Mouse (Mus musculus): ENCODE results near the gene Acad12. TPM values are rescaled to one million over a fixed set of nuclear protein-coding genes. Genes with fewer than 3 reads are reported as not detected.

The Acad12 gene
- polyA plus RNA-seq (2014; fragmentation: Nextera tagmentation; extraction: Ambion mirVana), result 2.2 and 2.4 TPM in 2 replicates

DNA sequence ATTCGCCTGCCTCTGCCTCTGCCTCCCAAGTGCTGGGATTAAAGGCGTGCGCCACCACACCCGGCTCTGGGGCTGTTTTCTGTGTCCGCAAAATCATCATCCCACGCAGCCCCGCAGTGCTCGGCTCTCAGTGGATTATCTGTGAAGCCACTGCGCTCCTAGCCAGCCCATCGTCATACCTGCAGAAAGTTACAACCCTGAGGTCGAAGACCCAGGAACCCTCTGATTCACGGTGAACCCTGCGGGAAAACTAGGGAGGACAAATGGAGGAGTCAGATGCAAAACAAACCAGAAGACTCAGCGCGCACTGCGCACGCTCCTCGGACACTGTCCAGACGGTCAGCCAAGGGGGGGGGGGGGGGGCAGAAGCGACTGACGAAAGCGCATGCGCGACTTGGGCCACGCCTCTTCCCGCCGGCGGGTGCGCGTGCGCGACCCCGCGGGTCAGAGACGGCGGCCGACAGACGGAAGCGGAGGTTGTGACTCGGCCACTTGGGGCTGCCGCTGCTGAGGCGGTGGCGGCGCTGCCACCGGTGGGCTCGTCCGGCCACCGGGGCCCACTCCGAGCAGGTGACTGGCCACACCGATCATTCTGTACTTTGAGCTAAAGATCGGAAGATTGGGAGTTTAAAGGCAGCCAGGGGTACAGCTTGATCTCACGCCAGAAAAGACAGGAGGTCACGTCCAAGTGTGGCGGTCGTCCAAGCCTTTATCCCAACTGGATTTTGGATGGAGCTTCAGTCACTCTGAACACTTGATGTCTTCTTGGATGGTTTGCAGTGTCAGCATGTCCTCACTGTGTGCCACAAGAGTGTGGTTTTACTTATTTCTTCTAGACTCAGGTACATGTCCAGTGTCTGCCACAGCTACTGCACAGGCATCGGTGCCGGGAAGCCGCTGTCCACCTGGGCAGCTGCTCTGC lies at the start of gene Acad12:
Gene Acad12 (minus strand): TSS at position 347 of the 922 bp plus-strand sequence.
- WGBS, result under 1% methylated on average over 56 of the region's 58 CpGs
- H3K4me3 ChIP-seq (ENCODE audit: low read length), result peak within 1 kb of the TSS; percentile 80
- H3K4me2 ChIP-seq (replicated peaks; ENCODE audit: low read depth, low read length), result peak within 1 kb of the TSS; percentile 74
- ATAC-seq (ENCODE audit: low FRiP score, low TSS enrichment), result peak; percentile 93
- no peaks in the 10 kb centered on the region for H3K9me3 ChIP-seq (ENCODE audit: control insufficient read depth, low read length)
- peak within 1 kb of the TSS; percentile 59; the same call in 1 of the 2 replicates for H3K27ac ChIP-seq (ENCODE audit: low read depth, low read length)
- H3K36me3 ChIP-seq (ENCODE audit: control insufficient read depth, insufficient read depth, low read length), result no peaks in the 10 kb centered on the region
- H3K9ac ChIP-seq (ENCODE audit: low read depth, low read length), result peak within 1 kb of the TSS; percentile 72
- H3K27me3 ChIP-seq (ENCODE audit: control insufficient read depth, insufficient read depth, low read length), result no peaks in the 10 kb centered on the region
- peaks cover 7% of the 10 kb centered on the region; the same call in 1 of the 2 replicates for H3K4me1 ChIP-seq (ENCODE audit: control insufficient read depth, insufficient read depth, low read length)

GRCm38 (mm10) chr5:121668411-121668810 lies 49.7 kb upstream of the Acad12 start:
- Histone ChIP-seq H3K9me3 (ENCODE audit: control insufficient read depth, low read length) (no peaks in the 10 kb centered on the region), H3K4me3 (ENCODE audit: low read length) (no peak overlapping the region), H3K4me2 (replicated peaks; ENCODE audit: low read depth, low read length) (no peak overlapping the region), H3K9ac (ENCODE audit: low read depth, low read length) (no peak overlapping the region), H3K27me3 (ENCODE audit: control insufficient read depth, insufficient read depth, low read length) (no peaks in the 10 kb centered on the region), H3K36me3 (ENCODE audit: control insufficient read depth, insufficient read depth, low read length) (peaks cover 45% of the 10 kb centered on the region), H3K4me1 (ENCODE audit: control insufficient read depth, insufficient read depth, low read length) (no peaks in the 10 kb centered on the region), H3K27ac (ENCODE audit: low read depth, low read length) (no peak overlapping the region)
- whole genome bisulfite sequencing, result 87% methylated on average over 6 of the region's 6 CpGs
- no peak for ATAC-seq (ENCODE audit: low FRiP score, low TSS enrichment)

DNA sequence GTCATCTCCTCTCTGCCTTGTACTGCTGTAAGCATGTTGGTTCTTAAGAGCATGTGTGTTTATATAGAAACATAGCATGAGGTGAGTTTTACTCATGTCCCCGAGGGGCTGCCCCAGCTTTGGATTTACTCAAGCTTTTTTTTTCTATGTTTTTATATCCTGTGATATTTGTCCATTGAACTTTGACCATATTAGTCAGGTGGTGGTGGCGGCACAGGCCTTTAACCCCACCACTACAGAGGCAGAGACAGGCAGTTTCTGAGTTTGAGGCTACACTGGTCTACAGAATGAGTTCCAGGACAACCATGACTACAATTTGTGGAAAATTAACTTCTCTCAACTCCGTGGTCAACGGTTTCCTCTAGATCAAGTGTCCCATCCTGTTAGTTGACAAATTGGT lies 48.3 kb upstream of the Acad12 start:
- 81% methylated on average over 4 of the region's 4 CpGs for WGBS
- Histone ChIP-seq H3K4me1 (ENCODE audit: control insufficient read depth, insufficient read depth, low read length) (no peaks in the 10 kb centered on the region), H3K4me2 (replicated peaks; ENCODE audit: low read depth, low read length) (no peak overlapping the region), H3K36me3 (ENCODE audit: control insufficient read depth, insufficient read depth, low read length) (peaks cover 47% of the 10 kb centered on the region), H3K9me3 (ENCODE audit: control insufficient read depth, low read length) (no peaks in the 10 kb centered on the region), H3K4me3 (ENCODE audit: low read length) (no peak overlapping the region), H3K27me3 (ENCODE audit: control insufficient read depth, insufficient read depth, low read length) (no peaks in the 10 kb centered on the region), H3K9ac (ENCODE audit: low read depth, low read length) (no peak overlapping the region), H3K27ac (ENCODE audit: low read depth, low read length) (no peak overlapping the region)
- no peak for ATAC-seq (ENCODE audit: low FRiP score, low TSS enrichment)

DNA sequence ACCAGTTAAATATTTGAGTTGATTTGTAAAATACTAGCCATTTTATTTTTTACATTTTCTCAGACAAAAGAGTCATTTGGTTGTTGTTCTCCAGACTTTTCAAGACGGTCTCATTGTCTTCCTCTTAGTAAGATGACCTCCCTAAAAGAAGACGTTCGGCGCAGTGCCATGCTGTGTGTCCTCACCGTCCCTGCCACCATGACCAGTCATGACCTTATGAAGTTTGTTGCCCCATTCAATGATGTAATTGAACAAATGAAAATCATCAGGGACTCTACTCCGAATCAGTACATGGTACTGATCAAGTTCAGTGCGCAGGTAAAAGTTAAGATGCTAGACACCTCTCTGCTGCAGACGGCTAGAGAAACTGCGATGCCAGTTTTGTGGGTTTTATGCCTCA lies 46.2 kb upstream of the Acad12 start:
- H3K4me2 ChIP-seq (replicated peaks; ENCODE audit: low read depth, low read length), result no peak overlapping the region
- H3K27me3 ChIP-seq (ENCODE audit: control insufficient read depth, insufficient read depth, low read length), result no peaks in the 10 kb centered on the region
- H3K27ac ChIP-seq (ENCODE audit: low read depth, low read length), result no peak overlapping the region
- H3K4me3 ChIP-seq (ENCODE audit: low read length), result no peak overlapping the region
- ATAC-seq (ENCODE audit: low FRiP score, low TSS enrichment), result no peak
- H3K9ac ChIP-seq (ENCODE audit: low read depth, low read length), result no peak overlapping the region
- WGBS, result 99% methylated on average over 9 of the region's 9 CpGs
- no peaks in the 10 kb centered on the region for H3K9me3 ChIP-seq (ENCODE audit: control insufficient read depth, low read length)
- peaks cover 9% of the 10 kb centered on the region for H3K4me1 ChIP-seq (ENCODE audit: control insufficient read depth, insufficient read depth, low read length)
- H3K36me3 ChIP-seq (ENCODE audit: control insufficient read depth, insufficient read depth, low read length), result peaks cover 39% of the 10 kb centered on the region

DNA sequence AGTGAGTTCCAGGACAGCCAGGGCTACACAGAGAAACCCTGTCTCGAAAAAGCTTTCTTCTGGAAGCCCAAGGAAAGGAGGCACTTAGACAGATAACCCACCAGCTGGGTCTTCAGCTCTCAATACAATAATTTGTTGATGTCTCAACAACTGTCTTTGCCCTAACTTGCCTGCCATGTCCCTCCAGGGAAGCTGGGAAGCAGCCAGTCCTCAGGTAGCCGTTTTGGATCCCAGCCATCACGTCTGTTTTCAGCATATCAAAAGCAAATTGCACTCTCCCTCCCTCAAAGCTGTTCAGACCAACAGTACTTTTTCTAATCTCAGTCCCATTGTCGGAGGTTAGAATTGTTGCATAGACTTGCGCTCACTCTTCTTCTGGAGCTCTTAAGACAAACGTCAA lies 45.3 kb upstream of the Acad12 start:
- Histone ChIP-seq H3K9ac (ENCODE audit: low read depth, low read length) (no peak overlapping the region), H3K27ac (ENCODE audit: low read depth, low read length) (no peak overlapping the region), H3K27me3 (ENCODE audit: control insufficient read depth, insufficient read depth, low read length) (no peaks in the 10 kb centered on the region), H3K9me3 (ENCODE audit: control insufficient read depth, low read length) (no peaks in the 10 kb centered on the region), H3K4me2 (replicated peaks; ENCODE audit: low read depth, low read length) (no peak overlapping the region), H3K4me1 (ENCODE audit: control insufficient read depth, insufficient read depth, low read length) (peaks cover 9% of the 10 kb centered on the region), H3K4me3 (ENCODE audit: low read length) (no peak overlapping the region), H3K36me3 (ENCODE audit: control insufficient read depth, insufficient read depth, low read length) (peaks cover 38% of the 10 kb centered on the region)
- ATAC-seq (ENCODE audit: low FRiP score, low TSS enrichment), result no peak
- 89% methylated on average over 6 of the region's 6 CpGs for WGBS

- peaks cover 9% of the 10 kb centered on the region for H3K4me1 ChIP-seq (ENCODE audit: control insufficient read depth, insufficient read depth, low read length)
- H3K4me3 ChIP-seq (ENCODE audit: low read length), result no peak overlapping the region
- H3K4me2 ChIP-seq (replicated peaks; ENCODE audit: low read depth, low read length), result no peak overlapping the region
- H3K9ac ChIP-seq (ENCODE audit: low read depth, low read length), result no peak overlapping the region
- no peaks in the 10 kb centered on the region for H3K27me3 ChIP-seq (ENCODE audit: control insufficient read depth, insufficient read depth, low read length)
- no peaks in the 10 kb centered on the region for H3K9me3 ChIP-seq (ENCODE audit: control insufficient read depth, low read length)
- 87% methylated on average over 8 of the region's 8 CpGs for WGBS
- H3K27ac ChIP-seq (ENCODE audit: low read depth, low read length), result no peak overlapping the region
- ATAC-seq (ENCODE audit: low FRiP score, low TSS enrichment), result no peak
- peaks cover 38% of the 10 kb centered on the region for H3K36me3 ChIP-seq (ENCODE audit: control insufficient read depth, insufficient read depth, low read length)
Measured at GRCm38 (mm10) chr5:121663456-121663855, 44.7 kb upstream of the Acad12 start.

GRCm38 (mm10) chr5:121661494-121661893 lies 42.8 kb upstream of the Acad12 start:
- H3K4me3 ChIP-seq (ENCODE audit: low read length), result peak overlapping the region; percentile 97
- H3K9ac ChIP-seq (ENCODE audit: low read depth, low read length), result peak overlapping the region; percentile 91; the same call in 1 of the 2 replicates
- peaks cover 9% of the 10 kb centered on the region for H3K4me1 ChIP-seq (ENCODE audit: control insufficient read depth, insufficient read depth, low read length)
- H3K27me3 ChIP-seq (ENCODE audit: control insufficient read depth, insufficient read depth, low read length), result no peaks in the 10 kb centered on the region
- H3K9me3 ChIP-seq (ENCODE audit: control insufficient read depth, low read length), result no peaks in the 10 kb centered on the region
- no peak for ATAC-seq (ENCODE audit: low FRiP score, low TSS enrichment)
- H3K4me2 ChIP-seq (replicated peaks; ENCODE audit: low read depth, low read length), result peak overlapping the region; percentile 73
- peaks cover 31% of the 10 kb centered on the region for H3K36me3 ChIP-seq (ENCODE audit: control insufficient read depth, insufficient read depth, low read length)
- no peak overlapping the region for H3K27ac ChIP-seq (ENCODE audit: low read depth, low read length)
- 75% methylated on average over 5 of the region's 5 CpGs for WGBS

GRCm38 (mm10) chr5:121660897-121661254 lies 42.1 kb upstream of the Acad12 start:
- peak overlapping the region; percentile 82 for H3K27ac ChIP-seq (ENCODE audit: low read depth, low read length)
- peaks cover 9% of the 10 kb centered on the region for H3K4me1 ChIP-seq (ENCODE audit: control insufficient read depth, insufficient read depth, low read length)
- H3K4me3 ChIP-seq (ENCODE audit: low read length), result peak overlapping the region; percentile 97
- H3K4me2 ChIP-seq (replicated peaks; ENCODE audit: low read depth, low read length), result peak overlapping the region; percentile 73
- ATAC-seq (ENCODE audit: low FRiP score, low TSS enrichment), result peak; percentile 59
- peak overlapping the region; percentile 91 for H3K9ac ChIP-seq (ENCODE audit: low read depth, low read length)
- no peaks in the 10 kb centered on the region for H3K9me3 ChIP-seq (ENCODE audit: control insufficient read depth, low read length)
- WGBS, result under 1% methylated on average over 26 of the region's 26 CpGs
- peaks cover 27% of the 10 kb centered on the region for H3K36me3 ChIP-seq (ENCODE audit: control insufficient read depth, insufficient read depth, low read length)
- H3K27me3 ChIP-seq (ENCODE audit: control insufficient read depth, insufficient read depth, low read length), result no peaks in the 10 kb centered on the region
